Mouse (Mus musculus): ENCODE measurements at regions not wholly inside any gene's neighbourhood (a gene's known extent, or its start where the extent isn't known, plus 50 kb on each side); places are given as distances from the start of the nearest gene placed in this dataset.

- no peak for TF ChIP-seq MYOG (IDR thresholded peaks at IDR 0.05; ENCODE audit: control insufficient read depth, extremely low read depth, insufficient read length)
- no peak for TF ChIP-seq CTCF (IDR thresholded peaks at IDR 0.05; ENCODE audit: control insufficient read depth, insufficient read depth, insufficient read length)
- no peak for TF ChIP-seq FOSL1 (IDR thresholded peaks at IDR 0.05; ENCODE audit: insufficient read depth, low read length, poor library complexity, severe bottlenecking)
- no peak for TF ChIP-seq USF1 (IDR thresholded peaks at IDR 0.05; ENCODE audit: low read depth)
- TF ChIP-seq CEBPB (IDR thresholded peaks at IDR 0.05; ENCODE audit: low read depth), result no peak
Observed at GRCm38 (mm10) chr2:167843921-167844320, 87.9 kb upstream of the Ptpn1 start.

Measured in C2C12 (cell line).